Mouse (Mus musculus): ENCODE measurements at regions not wholly inside any gene's neighbourhood (a gene's known extent, or its start where the extent isn't known, plus 50 kb on each side); places are given as distances from the start of the nearest gene placed in this dataset.

DNA sequence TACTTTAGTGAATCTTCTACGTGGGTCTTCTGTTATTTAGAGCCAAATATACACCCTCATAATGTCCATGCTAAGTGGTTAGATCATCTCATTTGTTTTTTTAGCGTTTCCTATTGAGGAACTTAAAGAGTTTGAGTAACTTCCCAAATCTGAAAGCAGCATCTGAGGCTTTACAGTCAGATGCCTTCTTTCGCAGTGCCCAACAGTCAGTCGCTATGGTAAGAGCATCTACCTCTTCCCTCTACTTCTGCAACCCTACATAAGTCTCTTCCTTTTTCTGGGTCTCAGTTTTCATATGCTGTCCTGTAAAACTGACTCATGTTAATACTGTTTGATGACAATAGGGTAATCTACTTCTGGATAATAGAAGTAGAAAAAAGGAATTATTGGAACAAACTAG, 146.8 kb downstream of the Ktn1 start:
- WGBS = 92% methylated on average over 4 of the region's 4 CpGs
- DNase-seq (ENCODE audit: low spot score) = no peak
- no peaks in the 10 kb centered on the region for H3K36me3 ChIP-seq
- H3K27me3 ChIP-seq (ENCODE audit: low read depth, poor library complexity, severe bottlenecking) = no peaks in the 10 kb centered on the region
- H3K4me1 ChIP-seq = no peaks in the 10 kb centered on the region
- no peaks in the 10 kb centered on the region for H3K9me3 ChIP-seq (replicated peaks)
- H3K4me3 ChIP-seq = no peak overlapping the region
- no peak overlapping the region for H3K27ac ChIP-seq

- Histone ChIP-seq H3K27me3 (ENCODE audit: low read depth, poor library complexity, severe bottlenecking) (no peaks in the 10 kb centered on the region), H3K27ac (no peak overlapping the region), H3K9me3 (replicated peaks) (no peaks in the 10 kb centered on the region), H3K4me1 (no peaks in the 10 kb centered on the region), H3K4me3 (no peak overlapping the region), H3K36me3 (no peaks in the 10 kb centered on the region)
- DNase-seq (ENCODE audit: low spot score) = no peak
- WGBS = 87% methylated on average over 3 of the region's 3 CpGs
Observed at GRCm38 (mm10) chr14:47798203-47798602, 150.0 kb downstream of the Ktn1 start.

- no peaks in the 10 kb centered on the region for H3K4me1 ChIP-seq
- WGBS = 91% methylated on average over 2 of the region's 2 CpGs
- DNase-seq (ENCODE audit: low spot score) = no peak
- no peaks in the 10 kb centered on the region for H3K27me3 ChIP-seq (ENCODE audit: low read depth, poor library complexity, severe bottlenecking)
- H3K9me3 ChIP-seq (replicated peaks) = no peaks in the 10 kb centered on the region
- no peak overlapping the region for H3K4me3 ChIP-seq
- no peaks in the 10 kb centered on the region for H3K36me3 ChIP-seq
- H3K27ac ChIP-seq = no peak overlapping the region
Observed at GRCm38 (mm10) chr14:47799564-47799963, 151.3 kb downstream of the Ktn1 start.

DNA sequence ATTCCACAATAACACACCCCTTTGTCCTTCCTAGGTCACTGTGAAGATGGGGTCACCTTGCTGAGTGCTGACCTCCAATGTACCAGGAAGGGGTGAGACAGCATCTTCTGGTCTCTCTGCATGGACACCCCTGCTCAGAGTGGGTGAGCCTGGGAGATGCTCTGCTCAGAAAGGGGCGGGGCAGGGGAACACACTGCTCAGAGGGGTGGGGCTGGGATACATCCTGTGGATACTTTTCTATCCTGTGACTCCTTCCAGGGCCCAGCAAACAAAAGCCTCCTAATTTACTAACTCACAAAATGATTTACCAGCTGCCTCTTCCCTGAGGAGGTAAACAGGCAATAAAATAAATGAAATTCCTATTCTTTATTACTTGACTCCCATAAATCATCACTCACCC, 157.0 kb downstream of the Ktn1 start:
- DNase-seq (ENCODE audit: low spot score) = no peak
- no peak overlapping the region for H3K27ac ChIP-seq
- no peak overlapping the region for H3K4me3 ChIP-seq
- no peaks in the 10 kb centered on the region for H3K9me3 ChIP-seq (replicated peaks)
- peaks cover 16% of the 10 kb centered on the region for H3K4me1 ChIP-seq
- H3K27me3 ChIP-seq (ENCODE audit: low read depth, poor library complexity, severe bottlenecking) = no peaks in the 10 kb centered on the region
- H3K36me3 ChIP-seq = no peaks in the 10 kb centered on the region
- 74% methylated on average over 1 of the region's 1 CpGs for WGBS

GRCm38 (mm10) chr14:47805771-47806535, 157.7 kb downstream of the Ktn1 start:
- no peak overlapping the region for H3K27ac ChIP-seq
- DNase-seq (ENCODE audit: low spot score) = no peak
- no peaks in the 10 kb centered on the region for H3K27me3 ChIP-seq (ENCODE audit: low read depth, poor library complexity, severe bottlenecking)
- H3K4me1 ChIP-seq = peaks cover 16% of the 10 kb centered on the region
- no peaks in the 10 kb centered on the region for H3K9me3 ChIP-seq (replicated peaks)
- no peaks in the 10 kb centered on the region for H3K36me3 ChIP-seq
- H3K4me3 ChIP-seq = no peak overlapping the region
- WGBS = 61% methylated on average over 9 of the region's 9 CpGs

DNA sequence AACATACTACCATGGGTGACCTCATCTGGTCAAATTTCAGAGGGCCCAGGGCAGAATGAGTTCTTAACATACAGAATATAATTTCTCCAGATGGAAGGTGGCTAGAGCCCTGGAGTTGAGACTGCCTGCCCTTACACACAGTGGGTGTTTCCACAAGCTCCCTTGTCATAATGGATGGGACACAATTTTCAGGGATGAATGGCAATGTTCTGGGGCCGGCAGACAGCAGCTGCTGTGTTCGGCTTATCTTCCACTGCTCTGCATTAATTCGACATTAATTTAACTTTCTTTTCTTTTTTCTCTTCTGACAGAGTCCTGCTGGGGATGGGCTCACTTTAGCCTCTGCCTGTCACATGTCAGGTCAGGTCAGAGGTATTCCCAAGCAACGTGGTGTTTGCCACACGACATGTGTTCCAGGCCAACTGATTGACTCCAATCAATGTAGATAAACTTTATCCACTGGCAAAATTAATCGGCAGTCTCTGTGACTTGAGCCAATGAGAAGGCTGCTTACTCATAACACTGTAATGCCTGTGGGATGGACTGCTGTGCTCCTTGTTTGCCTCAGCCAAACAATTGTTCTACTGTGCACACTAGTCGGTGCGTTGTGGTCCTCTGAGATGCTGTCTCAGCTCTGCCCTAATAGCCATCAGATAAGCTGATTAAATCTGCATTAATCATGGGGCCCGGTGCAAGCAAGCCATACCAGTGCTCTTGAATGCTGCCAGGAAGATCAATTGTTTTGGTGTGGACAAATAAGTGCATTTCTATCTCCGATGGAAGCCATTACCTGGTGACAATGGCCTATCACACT, 160.1 kb downstream of the Ktn1 start:
- no peak overlapping the region for H3K4me3 ChIP-seq
- H3K27me3 ChIP-seq (ENCODE audit: low read depth, poor library complexity, severe bottlenecking) = no peaks in the 10 kb centered on the region
- H3K36me3 ChIP-seq = no peaks in the 10 kb centered on the region
- DNase-seq (ENCODE audit: low spot score) = no peak
- H3K4me1 ChIP-seq = peaks cover 16% of the 10 kb centered on the region
- H3K9me3 ChIP-seq (replicated peaks) = no peaks in the 10 kb centered on the region
- WGBS = 74% methylated on average over 10 of the region's 10 CpGs
- no peak overlapping the region for H3K27ac ChIP-seq

DNA sequence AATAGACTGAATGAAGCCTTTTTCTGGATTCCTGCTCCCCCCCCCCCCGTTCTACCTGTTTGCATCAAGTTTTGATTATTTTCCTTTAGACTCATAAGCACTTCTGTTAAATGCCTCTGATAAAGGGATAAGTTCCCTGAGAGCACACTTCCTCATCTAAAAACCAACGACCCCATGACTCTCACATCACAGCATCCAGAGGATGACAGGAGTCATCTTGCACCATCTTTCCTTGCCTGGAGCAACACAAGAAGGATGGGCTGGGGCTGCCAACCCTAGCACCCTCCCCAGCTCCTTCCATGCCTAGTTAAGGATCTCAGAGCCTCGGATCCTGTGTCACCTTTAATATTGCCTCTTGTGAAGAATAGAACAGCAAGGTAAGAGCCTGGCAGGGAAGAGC, 170.0 kb downstream of the Ktn1 start:
- H3K9me3 ChIP-seq (replicated peaks) = no peaks in the 10 kb centered on the region
- DNase-seq (ENCODE audit: low spot score) = no peak

GRCm38 (mm10) chr14:47818641-47819040, 170.4 kb downstream of the Ktn1 start:
- Histone ChIP-seq H3K4me3 (no peak overlapping the region), H3K9me3 (replicated peaks) (no peaks in the 10 kb centered on the region), H3K4me1 (peaks cover 12% of the 10 kb centered on the region), H3K27me3 (ENCODE audit: low read depth, poor library complexity, severe bottlenecking) (no peaks in the 10 kb centered on the region), H3K36me3 (no peaks in the 10 kb centered on the region), H3K27ac (no peak overlapping the region)
- WGBS = 63% methylated on average over 3 of the region's 3 CpGs
- DNase-seq (ENCODE audit: low spot score) = no peak

More for the DNA sequence above, 170.0 kb downstream of the Ktn1 start:
- Histone ChIP-seq H3K4me1 (peaks cover 12% of the 10 kb centered on the region), H3K4me3 (no peak overlapping the region), H3K27me3 (ENCODE audit: low read depth, poor library complexity, severe bottlenecking) (no peaks in the 10 kb centered on the region), H3K36me3 (no peaks in the 10 kb centered on the region), H3K27ac (no peak overlapping the region)
- WGBS = 77% methylated on average over 3 of the region's 3 CpGs

DNA sequence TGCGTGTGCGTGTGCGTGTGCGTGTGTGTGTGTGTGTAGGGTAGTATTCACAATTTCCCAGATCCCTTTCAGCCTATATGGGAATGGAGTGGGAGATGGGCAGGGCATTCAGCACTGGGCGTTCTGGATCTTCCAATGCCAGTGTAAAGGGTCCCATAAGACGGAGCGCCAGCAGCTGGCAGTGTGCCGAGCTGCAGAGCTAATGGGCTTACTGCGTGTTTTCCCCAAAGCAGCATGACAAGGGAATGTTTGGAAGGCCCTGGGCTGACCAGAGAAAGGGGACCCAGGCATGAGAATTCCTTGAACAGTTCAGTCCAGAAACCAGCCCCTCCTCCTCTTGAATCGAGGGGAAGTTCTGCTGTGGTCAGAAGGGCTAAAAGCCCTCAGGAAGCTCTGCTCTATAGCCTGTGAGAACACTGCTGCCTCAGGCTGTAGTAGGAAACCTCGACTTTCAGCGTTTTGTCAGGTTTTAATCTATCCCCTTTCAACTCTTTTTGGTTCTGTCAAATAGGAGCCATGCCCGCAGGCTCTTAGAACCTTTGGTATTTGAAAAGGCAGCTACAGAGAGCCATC, 172.4 kb downstream of the Ktn1 start:
- H3K4me1 ChIP-seq = peaks cover 12% of the 10 kb centered on the region
- no peaks in the 10 kb centered on the region for H3K36me3 ChIP-seq
- no peak for DNase-seq (ENCODE audit: low spot score)
- H3K27ac ChIP-seq = no peak overlapping the region
- H3K9me3 ChIP-seq (replicated peaks) = no peaks in the 10 kb centered on the region
- WGBS = 77% methylated on average over 13 of the region's 13 CpGs
- H3K4me3 ChIP-seq = no peak overlapping the region
- H3K27me3 ChIP-seq (ENCODE audit: low read depth, poor library complexity, severe bottlenecking) = no peaks in the 10 kb centered on the region

- Histone ChIP-seq H3K36me3 (no peaks in the 10 kb centered on the region), H3K4me3 (no peak overlapping the region), H3K27me3 (ENCODE audit: low read depth, poor library complexity, severe bottlenecking) (no peaks in the 10 kb centered on the region), H3K9me3 (replicated peaks) (no peaks in the 10 kb centered on the region), H3K4me1 (peaks cover 12% of the 10 kb centered on the region), H3K27ac (no peak overlapping the region)
- whole genome bisulfite sequencing = 74% methylated on average over 9 of the region's 9 CpGs
- no peak for DNase-seq (ENCODE audit: low spot score)
Observed at GRCm38 (mm10) chr14:47823182-47823581, 174.9 kb downstream of the Ktn1 start.

GRCm38 (mm10) chr14:47823696-47824095, 175.4 kb downstream of the Ktn1 start:
- Histone ChIP-seq H3K4me3 (no peak overlapping the region), H3K27me3 (ENCODE audit: low read depth, poor library complexity, severe bottlenecking) (no peaks in the 10 kb centered on the region), H3K9me3 (replicated peaks) (no peaks in the 10 kb centered on the region), H3K27ac (no peak overlapping the region), H3K4me1 (peaks cover 7% of the 10 kb centered on the region), H3K36me3 (no peaks in the 10 kb centered on the region)
- WGBS = 80% methylated on average over 8 of the region's 8 CpGs
- no peak for DNase-seq (ENCODE audit: low spot score)

DNA sequence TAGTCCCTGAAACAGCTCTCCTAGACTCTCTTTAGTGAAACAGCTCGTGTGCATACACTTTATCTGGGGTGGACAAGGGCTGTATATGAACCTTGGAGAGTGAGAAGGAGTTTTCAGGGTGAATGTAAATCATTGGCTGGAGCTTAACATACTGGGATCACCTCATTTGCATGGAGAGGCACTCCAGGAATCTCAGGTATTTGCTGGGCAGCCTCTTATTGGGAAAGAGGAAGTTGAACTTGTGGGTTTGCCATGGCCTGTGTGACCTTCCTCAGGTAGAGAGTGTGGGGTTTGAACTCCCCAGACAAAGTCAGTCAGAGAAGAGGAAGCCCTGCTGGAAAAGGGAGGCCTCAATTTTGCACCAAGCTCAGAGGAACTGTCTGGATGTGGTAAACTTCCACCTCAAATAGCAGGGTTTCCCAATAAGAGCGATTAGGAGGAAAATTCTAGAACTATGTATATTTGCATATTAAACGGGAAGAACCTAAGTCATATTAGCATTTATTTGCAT, 177.3 kb downstream of the Ktn1 start:
- 90% methylated on average over 3 of the region's 3 CpGs for WGBS
- no peak for DNase-seq (ENCODE audit: low spot score)
- Histone ChIP-seq H3K9me3 (replicated peaks) (no peaks in the 10 kb centered on the region), H3K27me3 (ENCODE audit: low read depth, poor library complexity, severe bottlenecking) (no peaks in the 10 kb centered on the region), H3K4me1 (0 out of 2 replicates have a peak, but pooled peaks cover 5% of the 10 kb centered on the region), H3K27ac (no peak overlapping the region), H3K36me3 (no peaks in the 10 kb centered on the region), H3K4me3 (no peak overlapping the region)

DNA sequence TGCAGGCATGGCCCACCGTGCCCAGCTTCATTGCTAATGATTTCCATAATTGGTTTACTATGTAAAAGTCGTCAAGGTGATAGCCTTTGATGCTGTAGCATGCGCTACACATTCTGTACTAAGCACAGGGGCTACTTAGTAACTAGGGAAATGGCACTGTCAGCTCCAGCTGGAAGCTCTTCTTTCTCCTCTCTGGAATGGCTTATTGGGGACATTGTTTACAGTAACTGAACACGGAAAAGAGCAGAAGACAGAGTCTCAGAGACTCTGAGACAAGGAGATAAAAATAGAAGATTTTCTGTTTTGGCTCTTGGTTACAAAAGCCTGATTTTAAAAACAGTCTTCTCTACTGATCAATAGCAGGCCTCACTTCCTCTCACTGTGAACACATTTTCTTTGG, 178.3 kb downstream of the Ktn1 start:
- DNase-seq (ENCODE audit: low spot score) = no peak
- Histone ChIP-seq H3K36me3 (no peaks in the 10 kb centered on the region), H3K9me3 (replicated peaks) (no peaks in the 10 kb centered on the region), H3K4me1 (no peaks in the 10 kb centered on the region), H3K27me3 (ENCODE audit: low read depth, poor library complexity, severe bottlenecking) (no peaks in the 10 kb centered on the region), H3K4me3 (no peak overlapping the region), H3K27ac (no peak overlapping the region)
- WGBS = 81% methylated on average over 4 of the region's 4 CpGs

Measured in limb, embryonic 10.5 days (tissue).